Mouse (Mus musculus) MEL (cell line): ENCODE measurements around the gene Snx29.

ENCODE experiments used
- CHD2 ChIP-seq: IDR thresholded peaks from 2 replicates; pipeline ENCODE4 v1.6.1; 2011; ENCODE audit warnings: low read length, improper control_type of control experiment
- CTCF ChIP-seq, 3 experiments: IDR thresholded peaks in 2 of 3; conservative IDR thresholded peaks in 1 of 3; 2 replicates each; pipeline ENCODE4 v1.5.1; 2011 to 2012; ENCODE audit warnings: low read length in 3 of 3, low read depth in 2 of 3, mild to moderate bottlenecking in 2 of 3, improper control_type of control experiment in 1 of 3, inconsistent platforms in 1 of 3, mixed read lengths in 1 of 3, moderate library complexity in 1 of 3; ENCODE audit not compliant: control insufficient read depth in 1 of 3, insufficient read depth in 1 of 3, poor library complexity in 1 of 3, severe bottlenecking in 1 of 3
- MAZ ChIP-seq: IDR thresholded peaks from 2 replicates; pipeline ENCODE4 v1.6.1; 2012; ENCODE audit warnings: low read depth, mild to moderate bottlenecking, inconsistent platforms, low read length, improper control_type of control experiment
- POLR2A ChIP-seq, 2 experiments: IDR thresholded peaks; 2 replicates each; pipeline ENCODE4 v1.6.1; 2011 to 2012; ENCODE audit warnings: low read length in 2 of 2, mild to moderate bottlenecking in 2 of 2, control low read depth in 1 of 2, improper control_type of control experiment in 1 of 2, low read depth in 1 of 2, moderate library complexity in 1 of 2; ENCODE audit not compliant: control insufficient read depth in 1 of 2, insufficient read depth in 1 of 2, poor library complexity in 1 of 2
- TCF12 ChIP-seq: IDR thresholded peaks from 2 replicates; pipeline ENCODE4 v1.6.1; 2014; ENCODE audit warnings: low read depth, mild to moderate bottlenecking, inconsistent platforms, low read length, improper control_type of control experiment, moderate library complexity
- USF2 ChIP-seq, 2 experiments: IDR thresholded peaks; 2 replicates each; pipeline ENCODE4 v1.6.1; 2011 to 2012; ENCODE audit warnings: improper control_type of control experiment in 2 of 2, low read length in 2 of 2, borderline replicate concordance in 1 of 2, inconsistent platforms in 1 of 2, low read depth in 1 of 2, mild to moderate bottlenecking in 1 of 2; ENCODE audit not compliant: insufficient read depth in 1 of 2

DNA sequence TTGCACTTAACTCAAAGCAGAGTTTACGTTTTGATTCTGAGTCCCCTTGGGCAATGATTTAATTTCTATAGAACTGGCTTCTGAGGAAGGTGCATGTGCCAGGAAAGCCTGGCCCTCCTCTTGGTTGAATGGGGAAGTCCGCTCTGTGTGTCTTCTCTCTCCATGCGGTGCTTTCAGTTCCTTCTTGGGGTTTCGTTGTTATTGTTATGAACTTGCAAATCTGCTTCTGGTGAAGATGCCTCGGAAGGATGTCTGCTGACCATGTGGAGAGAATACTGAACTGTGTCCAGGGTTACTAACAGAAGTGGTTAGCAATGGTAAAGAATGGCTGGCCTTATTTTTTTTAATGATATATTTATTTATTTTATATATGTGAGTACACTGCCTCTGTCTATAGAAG, 63.1 kb downstream of the Snx29 start:
- TF ChIP-seq MAZ (no peak), CHD2 (no peak), POLR2A (IDR thresholded peaks at IDR 0.05; ENCODE audit: control insufficient read depth in 1 of 2, insufficient read depth in 1 of 2, low read depth in 1 of 2, low read length in 2 of 2, poor library complexity in 1 of 2) (no peak), USF2 (IDR thresholded peaks at IDR 0.05; ENCODE audit: borderline replicate concordance in 1 of 2, insufficient read depth in 1 of 2, low read depth in 1 of 2, low read length in 2 of 2) (no peak), TCF12 (no peak), CTCF (IDR thresholded peaks at IDR 0.05 in 2 of 3, conservative IDR thresholded peaks at IDR 0.05 in 1 of 3; ENCODE audit: control insufficient read depth in 1 of 3, insufficient read depth in 1 of 3, low read depth in 2 of 3, low read length in 3 of 3, poor library complexity in 1 of 3, severe bottlenecking in 1 of 3) (no peak)
